Mouse (Mus musculus): ENCODE measurements around the gene Zic1.

Gene Zic1

GRCm38 (mm10) chr9:91352786-91353185 is 12.8 kb downstream of the Zic1 start:
- no peak for DNase-seq (ENCODE audit: low spot score)

- DNase-seq (ENCODE audit: low spot score): no peak
These were observed 13.6 kb downstream of the Zic1 start for GRCm38 (mm10) chr9:91351961-91352411.

GRCm38 (mm10) chr9:91351361-91351760 is 14.2 kb downstream of the Zic1 start:
- no peak for DNase-seq (ENCODE audit: low spot score)

- no peak for DNase-seq (ENCODE audit: low spot score)
These were observed 14.7 kb downstream of the Zic1 start for GRCm38 (mm10) chr9:91350861-91351291.

DNA sequence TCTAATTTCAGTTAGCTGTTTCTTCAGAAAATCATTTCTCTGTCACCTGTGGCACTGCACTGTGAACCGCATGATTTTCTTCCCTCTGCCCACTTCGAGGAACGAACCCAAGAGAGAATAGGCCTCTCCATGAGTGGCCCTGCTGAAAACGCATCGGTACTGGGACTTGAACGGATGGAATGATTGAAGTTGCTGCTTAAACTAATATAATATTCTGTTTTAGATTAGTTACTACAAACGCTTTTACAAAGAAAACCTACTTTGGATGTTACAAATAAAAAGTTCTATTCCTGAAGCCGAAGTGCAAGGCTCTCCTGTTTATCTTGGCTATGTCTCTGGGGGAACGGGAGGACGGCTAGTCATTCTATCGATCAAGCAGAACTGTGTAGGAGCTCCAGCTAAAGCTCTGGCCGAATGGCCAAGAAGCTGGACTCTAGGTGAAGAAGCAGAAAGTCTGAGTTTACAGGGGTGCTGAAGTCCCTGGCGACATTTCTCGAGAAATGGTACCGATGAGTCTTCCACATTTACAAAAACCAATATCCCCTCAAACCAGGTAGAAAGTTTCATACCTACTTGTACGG is 15.3 kb downstream of the Zic1 start:
- no peak for DNase-seq (ENCODE audit: low spot score)

DNA sequence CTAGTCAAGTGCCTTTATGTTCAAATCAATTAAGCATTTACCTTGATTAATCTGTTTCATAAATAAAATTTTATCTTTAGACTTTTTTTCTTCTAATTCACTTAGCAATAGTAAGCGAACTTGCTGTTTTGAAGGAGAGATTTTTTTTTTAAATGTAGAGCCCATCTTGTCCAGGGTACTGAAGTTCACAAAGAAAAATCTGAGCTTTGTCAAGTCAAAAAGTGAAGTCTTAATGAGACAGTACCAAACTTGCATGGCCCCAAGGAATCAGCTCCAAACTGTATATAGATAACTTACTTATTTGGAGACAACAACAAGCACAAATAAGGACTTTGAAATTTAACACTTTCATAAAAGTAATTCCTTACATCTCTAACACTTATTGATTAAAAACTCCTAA is 16.9 kb downstream of the Zic1 start:
- DNase-seq (ENCODE audit: low spot score): no peak

GRCm38 (mm10) chr9:91347591-91347990 is 18.0 kb downstream of the Zic1 start:
- no peak for DNase-seq (ENCODE audit: low spot score)
